Mouse (Mus musculus) intestine, postnatal 0 days (tissue): ENCODE measurements around the gene Atp8a2. TPM values are rescaled to one million over a fixed set of nuclear protein-coding genes. Genes with fewer than 3 reads are reported as not detected.

Source experiments
- ATAC-seq: fragments of 200-750 bp; cut with Nextera tagmentation; 2 replicates; pipeline ENCODE4 v1.8.0; 2017; ENCODE audit warnings: mild to moderate bottlenecking, moderate TSS enrichment, moderate library complexity
- H3K27ac ChIP-seq: fragments of 300-500 bp; sonication (generic); 2 replicates; pipeline ENCODE4 v1.5.1; 2014; ENCODE audit warnings: mild to moderate bottlenecking, low read depth, low read length, moderate library complexity
- H3K27me3 ChIP-seq: fragments of 300-500 bp; sonication (generic); replicated peaks from 2 replicates; pipeline ENCODE4 v1.6.1; 2014; ENCODE audit warnings: low read length, mixed read lengths; ENCODE audit not compliant: control insufficient read depth, insufficient read depth
- H3K36me3 ChIP-seq: fragments of 300-500 bp; sonication (generic); 2 replicates; pipeline ENCODE4 v1.6.1; 2014; ENCODE audit warnings: mild to moderate bottlenecking, moderate library complexity; ENCODE audit not compliant: control insufficient read depth, insufficient read depth
- H3K4me1 ChIP-seq: fragments of 300-500 bp; sonication (generic); replicated peaks from 2 replicates; pipeline ENCODE4 v1.6.1; 2014; ENCODE audit warnings: antibody characterized with exemption, low read length, mixed read lengths; ENCODE audit not compliant: control insufficient read depth, insufficient read depth
- H3K4me2 ChIP-seq: fragments of 300-500 bp; sonication (generic); replicated peaks from 2 replicates; pipeline ENCODE4 v1.6.1; 2014; ENCODE audit warnings: low read depth, mild to moderate bottlenecking, moderate library complexity
- H3K4me3 ChIP-seq: fragments of 300-500 bp; sonication (generic); 2 replicates; pipeline ENCODE4 v1.5.1; 2014; ENCODE audit warnings: low read depth, low read length
- H3K9ac ChIP-seq: fragments of 300-500 bp; sonication (generic); 2 replicates; pipeline ENCODE4 v1.6.1; 2014; ENCODE audit warnings: mild to moderate bottlenecking, low read depth, low read length
- H3K9me3 ChIP-seq: fragments of 300-500 bp; sonication (generic); 2 replicates; pipeline ENCODE4 v1.6.1; 2016; ENCODE audit warnings: mixed run types; ENCODE audit not compliant: control insufficient read depth
- CTCF ChIP-seq: sonication (generic); IDR thresholded peaks from 2 replicates; pipeline ENCODE4 v1.5.1; 2016; ENCODE audit warnings: low read depth, mild to moderate bottlenecking, control low read depth, antibody characterized with exemption, moderate library complexity
- WGBS: fragments of 180-500 bp; shearing (Covaris S2); extraction: QIAGEN DNeasy Blood & Tissue Kit; methylation state at CpG from one replicate; pipeline ENCODE4 v1.1.7; 2014; 5-methylcytosine and 5-hydroxymethylcytosine counted together
- polyA plus RNA-seq: library from polyadenylated mRNA; unstranded; fragments of >200 nt; fragmentation: Nextera tagmentation; extraction: Ambion mirVana; gene quantifications from 2 replicates; pipeline ENCODE4 v1.2.1, GENCODE M21; 2015

Atp8a2 gene
- polyA plus RNA-seq, 1 experiment from 2014 or later = 5.1 TPM

DNA sequence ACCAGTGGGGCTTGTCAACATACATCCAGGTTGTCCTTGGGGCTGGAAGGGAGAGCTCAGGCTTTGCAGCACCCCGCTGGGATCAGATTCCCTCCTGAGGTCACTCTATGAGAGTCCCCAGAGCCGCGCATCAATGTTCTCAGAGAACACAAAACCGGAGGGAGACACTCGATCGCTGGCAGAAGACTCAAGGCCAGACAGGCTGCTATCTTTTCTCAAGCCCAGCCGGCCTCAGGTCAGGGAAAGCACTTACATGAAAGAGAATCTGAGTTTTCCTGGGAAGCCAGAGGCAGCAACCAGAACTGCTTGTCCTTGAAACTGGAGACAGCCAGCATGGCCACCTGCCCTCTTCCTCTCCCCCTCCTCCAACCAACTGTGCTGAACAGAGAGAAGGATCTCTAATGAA, 519.4 kb downstream of the Atp8a2 start:
- H3K36me3 ChIP-seq = no peaks in the 10 kb centered on the region
- H3K9me3 ChIP-seq = no peaks in the 10 kb centered on the region
- H3K9ac ChIP-seq = no peak overlapping the region
- ATAC-seq = no peak
- WGBS = 71% methylated on average over 7 of the region's 7 CpGs
- no peaks in the 10 kb centered on the region for H3K27me3 ChIP-seq
- TF ChIP-seq CTCF = no peak
- H3K4me3 ChIP-seq = no peak overlapping the region
- H3K4me2 ChIP-seq = no peak overlapping the region
- H3K27ac ChIP-seq = no peak overlapping the region
- no peaks in the 10 kb centered on the region for H3K4me1 ChIP-seq

DNA sequence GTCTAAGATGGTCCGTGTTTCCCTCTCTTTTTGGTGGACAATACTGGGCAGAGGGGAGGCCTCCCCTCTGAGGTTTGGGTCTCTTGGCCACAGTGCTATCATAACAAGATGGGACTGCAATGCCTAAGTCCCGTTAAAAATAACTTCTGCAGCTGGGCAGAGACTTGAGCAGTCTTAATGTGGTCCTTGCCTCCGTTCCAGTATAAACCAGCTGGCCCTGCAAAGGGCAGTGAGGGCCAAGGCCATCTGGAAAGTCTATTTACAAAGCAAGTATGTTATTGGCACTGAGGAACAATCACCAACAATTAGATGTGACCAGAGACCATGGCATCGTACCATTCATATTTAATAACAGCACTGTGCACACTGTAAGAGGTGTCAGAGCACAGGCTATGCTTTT, 521.6 kb downstream of the Atp8a2 start:
- no peaks in the 10 kb centered on the region for H3K9me3 ChIP-seq
- no peaks in the 10 kb centered on the region for H3K27me3 ChIP-seq
- WGBS = 73% methylated on average over 4 of the region's 4 CpGs
- TF ChIP-seq CTCF = no peak
- no peaks in the 10 kb centered on the region for H3K4me1 ChIP-seq
- H3K4me2 ChIP-seq = no peak overlapping the region
- no peaks in the 10 kb centered on the region for H3K36me3 ChIP-seq
- no peak overlapping the region for H3K9ac ChIP-seq
- H3K4me3 ChIP-seq = no peak overlapping the region
- H3K27ac ChIP-seq = no peak overlapping the region
- no peak for ATAC-seq

DNA sequence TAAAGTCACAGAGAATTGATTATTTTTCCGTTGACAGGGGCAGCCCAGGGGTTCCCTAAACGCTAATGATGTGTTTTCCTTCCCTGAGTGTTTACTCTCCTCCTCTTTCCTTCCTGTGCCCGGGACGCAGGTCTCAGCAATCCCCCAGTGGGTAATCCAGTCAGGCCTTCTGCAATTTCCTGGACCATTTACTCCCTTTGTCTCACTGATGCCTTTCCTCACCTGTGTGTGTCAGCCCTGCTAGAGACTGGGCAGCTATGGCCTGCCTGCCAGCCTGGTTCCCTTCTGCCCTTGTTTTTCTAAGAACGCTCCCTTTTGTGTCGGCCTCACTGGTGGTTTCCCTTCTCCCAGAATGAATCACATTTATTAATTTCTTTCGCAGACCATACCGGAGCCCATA, 522.4 kb downstream of the Atp8a2 start:
- H3K4me1 ChIP-seq = no peaks in the 10 kb centered on the region
- ATAC-seq = no peak
- no peak overlapping the region for H3K27ac ChIP-seq
- H3K36me3 ChIP-seq = no peaks in the 10 kb centered on the region
- H3K27me3 ChIP-seq = no peaks in the 10 kb centered on the region
- no peak overlapping the region for H3K4me3 ChIP-seq
- H3K9ac ChIP-seq = no peak overlapping the region
- no peaks in the 10 kb centered on the region for H3K9me3 ChIP-seq
- WGBS = 35% methylated on average over 8 of the region's 8 CpGs
- TF ChIP-seq CTCF = no peak
- H3K4me2 ChIP-seq = no peak overlapping the region

GRCm38 (mm10) chr14:59672893-59673515, 524.0 kb downstream of the Atp8a2 start:
- H3K4me1 ChIP-seq = no peaks in the 10 kb centered on the region
- H3K9ac ChIP-seq = no peak overlapping the region
- H3K9me3 ChIP-seq = no peaks in the 10 kb centered on the region
- TF ChIP-seq CTCF = no peak
- H3K27ac ChIP-seq = no peak overlapping the region
- no peak for ATAC-seq
- 80% methylated on average over 6 of the region's 6 CpGs for WGBS
- H3K36me3 ChIP-seq = no peaks in the 10 kb centered on the region
- no peak overlapping the region for H3K4me3 ChIP-seq
- no peak overlapping the region for H3K4me2 ChIP-seq
- no peaks in the 10 kb centered on the region for H3K27me3 ChIP-seq

DNA sequence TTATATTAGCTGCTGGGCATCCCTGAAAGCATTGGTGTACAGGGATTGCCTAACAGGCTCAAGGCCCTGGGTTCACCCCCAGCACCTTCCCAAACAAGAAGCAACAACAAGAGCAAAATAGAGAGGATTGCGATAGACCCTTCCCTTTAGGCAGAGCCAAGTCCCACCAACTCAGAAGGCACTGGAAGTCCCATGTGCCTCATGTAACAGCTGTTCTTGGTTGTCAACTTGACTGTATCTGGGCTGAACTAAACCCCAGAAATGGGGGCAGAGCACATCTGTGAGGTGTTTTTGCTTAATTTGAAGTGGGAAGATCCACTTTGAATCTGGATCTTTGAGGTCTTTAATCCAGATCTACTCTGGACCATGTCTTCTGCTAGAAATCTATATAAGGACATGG, 539.9 kb downstream of the Atp8a2 start:
- Histone ChIP-seq H3K27ac (no peak overlapping the region), H3K36me3 (no peaks in the 10 kb centered on the region), H3K4me2 (no peak overlapping the region), H3K9me3 (no peaks in the 10 kb centered on the region), H3K9ac (no peak overlapping the region), H3K27me3 (no peaks in the 10 kb centered on the region), H3K4me3 (no peak overlapping the region), H3K4me1 (no peaks in the 10 kb centered on the region)
- 95% methylated on average over 1 of the region's 1 CpGs for WGBS
- no peak for TF ChIP-seq CTCF
- ATAC-seq = no peak

DNA sequence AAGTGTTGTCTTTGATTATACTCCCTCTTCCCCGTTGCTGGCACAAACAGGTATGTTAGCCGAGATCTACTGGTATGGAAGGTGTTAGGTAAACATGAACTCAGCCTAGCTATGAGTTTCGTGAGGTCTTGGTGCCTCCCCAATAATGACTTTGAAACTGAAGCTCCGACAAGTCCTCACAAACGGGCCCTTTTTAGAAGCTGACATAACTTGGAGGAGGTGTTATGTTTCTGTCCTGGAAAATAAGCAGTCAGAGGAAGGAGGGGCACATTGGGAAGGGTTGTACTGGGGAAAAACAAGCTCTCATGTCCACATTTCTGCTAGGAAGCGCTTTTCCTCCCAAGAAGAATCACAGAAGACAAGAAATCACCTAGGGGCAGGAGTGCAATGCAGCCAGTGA, 540.4 kb downstream of the Atp8a2 start:
- no peak for ATAC-seq
- H3K4me1 ChIP-seq = no peaks in the 10 kb centered on the region
- no peak overlapping the region for H3K27ac ChIP-seq
- no peak for TF ChIP-seq CTCF
- H3K9ac ChIP-seq = no peak overlapping the region
- whole genome bisulfite sequencing = 81% methylated on average over 6 of the region's 6 CpGs
- H3K4me3 ChIP-seq = no peak overlapping the region
- no peaks in the 10 kb centered on the region for H3K9me3 ChIP-seq
- no peaks in the 10 kb centered on the region for H3K27me3 ChIP-seq
- no peak overlapping the region for H3K4me2 ChIP-seq
- H3K36me3 ChIP-seq = no peaks in the 10 kb centered on the region

- no peaks in the 10 kb centered on the region for H3K9me3 ChIP-seq
- H3K27me3 ChIP-seq = no peaks in the 10 kb centered on the region
- no peak overlapping the region for H3K4me3 ChIP-seq
- H3K27ac ChIP-seq = no peak overlapping the region
- H3K4me1 ChIP-seq = no peaks in the 10 kb centered on the region
- H3K9ac ChIP-seq = no peak overlapping the region
- no peaks in the 10 kb centered on the region for H3K36me3 ChIP-seq
- 75% methylated on average over 6 of the region's 6 CpGs for WGBS
- no peak for ATAC-seq
- no peak overlapping the region for H3K4me2 ChIP-seq
- no peak for TF ChIP-seq CTCF
These were observed 547.6 kb downstream of the Atp8a2 start for GRCm38 (mm10) chr14:59649337-59649736.
